Mouse (Mus musculus): ENCODE data around the gene Fam69a.
A peak's percentile ranks its signal among the peaks of the same experiment; 100 is the strongest.
"Not testable (repeated sequence)": the region's sequence is repeated elsewhere in the genome, so short reads cannot be mapped to it uniquely, and the experiment has no call there.

Gene Fam69a

DNA sequence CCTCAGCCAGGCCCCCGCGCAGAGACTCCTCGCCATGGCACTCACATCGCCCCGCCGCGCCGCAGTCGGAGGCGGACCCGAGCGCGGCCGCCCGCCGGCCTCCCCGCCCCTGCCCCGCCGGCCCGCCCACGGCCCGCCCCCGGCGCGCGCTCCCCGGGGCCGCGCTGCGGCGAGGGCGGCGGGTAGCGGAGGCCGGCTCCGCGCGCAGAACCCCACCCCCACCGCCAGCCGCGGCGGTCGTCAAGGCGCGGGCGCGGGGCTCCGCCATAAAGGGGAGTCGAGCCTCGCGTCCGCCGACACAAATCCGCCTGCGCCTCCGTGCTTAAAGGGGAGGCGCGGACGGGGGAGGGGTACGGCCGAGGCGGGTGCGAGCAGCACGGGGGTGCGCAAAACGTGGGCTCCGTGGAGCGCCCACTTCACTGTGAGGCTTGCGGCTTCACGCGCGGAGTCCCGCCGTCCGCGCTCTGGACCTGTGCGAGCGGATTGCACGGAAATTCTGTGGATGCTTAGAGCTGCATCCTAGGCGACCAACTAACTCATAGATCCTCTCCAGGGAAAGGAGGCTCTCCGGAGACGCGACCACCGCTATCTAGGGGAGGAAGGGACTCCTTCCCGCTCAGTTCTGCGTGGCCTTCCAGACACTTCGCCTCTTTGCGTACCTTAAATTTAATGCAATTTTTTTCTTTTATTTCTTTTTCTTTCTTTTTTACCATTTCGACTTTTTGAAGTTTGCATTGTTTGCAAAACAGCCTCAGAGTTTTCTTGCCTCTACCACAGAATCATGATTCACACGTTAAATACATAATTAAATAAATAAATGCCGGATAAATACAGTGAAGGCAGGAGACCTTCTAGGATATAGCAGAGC is at the start of gene Fam69a:
Fam69a (minus strand) TSS at position 119 of the 868 bp plus-strand sequence.
- peak; percentile 90 for DNase-seq (ENCODE audit: low read depth)

GRCm38 (mm10) chr5:108035523-108035922 is 48.6 kb upstream of the Fam69a start:
- DNase-seq (ENCODE audit: low read depth): no peak

GRCm38 (mm10) chr5:108034194-108034593 is 47.3 kb upstream of the Fam69a start:
- DNase-seq (ENCODE audit: low read depth): peak; percentile 81

GRCm38 (mm10) chr5:108031267-108031666 is 44.4 kb upstream of the Fam69a start:
- no peak for DNase-seq (ENCODE audit: low read depth)

GRCm38 (mm10) chr5:108029968-108030367 is 43.1 kb upstream of the Fam69a start:
- peak; percentile 63 for DNase-seq (ENCODE audit: low read depth)

DNA sequence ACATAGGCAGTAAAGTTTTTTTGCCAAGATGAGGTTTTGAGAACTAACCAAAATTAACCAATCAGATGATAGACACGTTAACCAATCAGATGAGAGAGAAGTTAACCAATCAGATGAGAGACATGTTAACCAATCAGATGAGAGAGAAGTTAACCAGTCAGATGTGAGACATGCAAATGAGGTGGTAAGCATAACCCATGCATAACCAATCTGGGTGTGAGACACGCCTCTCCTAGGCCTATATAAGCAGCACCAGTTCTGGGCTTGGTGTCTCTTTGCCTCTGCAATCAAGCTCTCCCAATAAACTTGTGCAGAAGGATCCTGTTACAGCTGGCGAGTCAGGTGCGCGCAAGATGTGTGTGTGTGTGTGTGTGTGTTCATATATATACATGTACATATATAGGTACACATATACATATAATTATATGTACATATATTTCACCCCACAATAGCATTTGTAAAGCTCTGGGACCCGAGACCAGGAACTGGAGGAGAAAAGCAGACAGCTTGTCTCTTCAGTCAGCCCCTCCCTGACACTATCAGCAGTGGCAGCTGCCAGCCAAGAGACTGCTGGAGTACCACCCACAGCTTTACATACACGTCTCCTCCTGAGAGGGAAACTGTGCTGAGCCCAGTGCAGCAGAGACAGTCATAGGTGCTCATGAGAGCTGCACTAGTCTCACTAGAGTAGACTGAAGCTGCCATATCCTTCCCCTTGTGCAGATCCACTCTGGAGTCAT is 42.1 kb upstream of the Fam69a start:
- not testable (repeated sequence) for DNase-seq (ENCODE audit: low read depth)

DNA sequence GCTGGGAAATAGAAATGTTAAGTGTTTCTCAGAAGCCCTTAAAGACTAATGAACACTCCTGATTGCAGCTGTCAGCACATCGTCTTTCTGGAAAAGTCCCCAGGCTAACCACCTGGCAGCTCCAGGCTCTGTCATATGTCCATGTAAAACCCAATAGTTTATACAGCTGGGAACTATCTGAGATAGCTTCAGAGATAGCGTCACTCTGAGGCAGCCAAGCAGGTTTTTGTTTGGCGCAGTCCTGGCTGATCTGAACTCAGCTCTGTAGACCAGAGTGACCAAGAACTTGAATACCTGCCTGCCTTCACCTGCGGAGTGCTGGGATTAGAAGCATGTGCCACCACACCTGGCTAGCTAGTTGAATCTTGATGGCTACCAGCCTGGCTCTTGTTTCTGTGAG is 41.3 kb upstream of the Fam69a start:
- DNase-seq (ENCODE audit: low read depth): no peak

GRCm38 (mm10) chr5:108021346-108021745 is 34.5 kb upstream of the Fam69a start:
- DNase-seq (ENCODE audit: low read depth): no peak

DNA sequence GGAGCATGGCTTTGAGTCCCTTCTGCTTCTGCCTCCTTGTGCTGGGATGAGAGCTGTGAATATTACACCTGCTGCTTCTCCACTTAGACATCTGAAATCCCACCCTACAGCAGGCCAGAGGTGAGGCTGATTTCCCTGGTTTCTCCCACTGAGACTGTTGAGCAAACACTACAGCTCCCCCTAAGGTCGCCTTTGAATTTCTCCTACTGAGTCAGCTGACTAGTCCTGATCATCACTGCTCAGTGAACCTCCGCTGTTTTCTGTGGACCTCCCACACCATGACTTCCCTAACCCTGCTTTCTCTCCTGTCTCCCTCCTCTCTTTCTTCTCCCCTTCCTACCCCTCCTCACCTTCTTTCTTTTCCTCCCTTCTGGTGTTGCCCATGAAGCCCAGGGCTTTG is 32.5 kb upstream of the Fam69a start:
- no peak for DNase-seq (ENCODE audit: low read depth)

- no peak for DNase-seq (ENCODE audit: low read depth)
These were observed 30.3 kb upstream of the Fam69a start for GRCm38 (mm10) chr5:108017232-108017631.

DNA sequence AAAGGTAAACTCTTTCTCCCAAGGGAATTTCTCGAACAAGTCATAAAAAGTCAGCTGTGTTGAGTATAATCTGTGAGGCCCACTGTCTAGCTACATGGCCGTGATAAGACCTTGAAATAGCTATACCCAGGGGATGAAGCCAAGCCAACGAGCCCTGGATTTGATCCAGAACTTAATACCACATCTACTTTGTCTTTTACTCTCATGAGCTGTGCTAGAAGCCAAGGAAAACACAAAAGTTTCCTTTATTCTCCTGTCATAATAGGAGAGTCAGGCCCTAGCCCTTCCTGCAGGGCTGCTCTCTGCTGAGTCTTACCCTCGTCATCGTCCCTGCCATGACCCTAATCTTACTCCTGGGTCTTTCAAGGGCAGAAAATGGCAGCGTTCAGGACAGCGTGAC is 28.5 kb upstream of the Fam69a start:
- no peak for DNase-seq (ENCODE audit: low read depth)

- DNase-seq (ENCODE audit: low read depth): no peak
These were observed 27.3 kb upstream of the Fam69a start for GRCm38 (mm10) chr5:108014173-108014572.

DNA sequence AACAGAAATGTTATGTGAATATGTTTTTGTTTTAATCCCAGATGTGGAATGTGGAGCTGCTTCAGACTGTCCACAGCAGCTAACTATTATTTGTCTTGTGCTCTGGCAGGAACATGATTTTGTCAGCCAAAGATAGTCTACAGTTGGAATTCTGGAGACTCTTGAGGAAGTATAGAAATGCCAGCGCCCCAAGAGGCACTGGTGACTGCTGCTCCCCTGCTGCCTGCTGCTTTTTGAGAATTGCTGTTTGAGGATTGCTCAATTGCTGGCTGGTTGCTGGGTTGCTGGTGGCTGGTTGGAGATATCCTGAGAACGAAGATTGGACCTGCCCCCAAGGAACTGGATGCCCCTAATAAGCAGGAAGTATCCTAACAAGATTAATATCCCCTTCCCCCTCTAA is 22.8 kb upstream of the Fam69a start:
- DNase-seq (ENCODE audit: low read depth): no peak

DNA sequence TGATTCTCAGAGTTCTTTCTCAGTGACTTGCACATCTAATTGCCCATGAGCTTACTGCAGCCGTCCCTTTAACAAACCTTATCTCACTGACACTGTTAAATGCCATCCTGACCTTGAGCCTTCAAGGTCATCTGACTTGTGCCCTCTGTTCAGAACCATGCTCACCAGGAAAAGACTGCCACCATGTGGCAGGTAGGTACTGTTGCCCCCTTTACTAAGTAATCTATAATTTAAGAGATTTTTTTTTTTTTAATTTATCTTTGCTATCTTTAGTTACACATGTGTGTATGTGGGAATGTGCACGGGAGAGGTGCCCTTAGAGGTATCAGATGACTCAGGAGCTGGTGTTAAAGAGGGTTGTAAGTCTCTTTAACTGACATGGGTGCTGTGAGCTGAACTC is 18.2 kb upstream of the Fam69a start:
- peak; percentile 70 for DNase-seq (ENCODE audit: low read depth)

DNA sequence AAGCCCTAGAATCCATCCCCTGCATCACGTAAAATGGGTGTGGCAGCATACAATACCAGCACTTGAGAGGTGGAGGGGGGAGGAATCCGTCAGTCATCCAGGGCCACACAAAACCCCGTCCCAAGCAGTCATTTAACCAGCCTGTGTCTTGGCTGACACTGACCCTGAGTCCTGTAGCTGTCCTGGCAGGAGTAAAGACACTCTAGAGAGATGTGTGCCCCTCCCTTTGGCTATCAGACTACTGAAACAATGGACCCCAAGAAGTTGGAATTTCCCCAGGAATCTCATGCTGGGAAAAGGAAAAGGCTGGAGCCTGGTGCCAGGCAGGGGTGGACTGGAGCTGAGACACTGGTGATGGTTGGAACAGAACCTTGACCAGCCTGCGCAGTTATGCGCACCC is 15.8 kb upstream of the Fam69a start:
- no peak for DNase-seq (ENCODE audit: low read depth)

DNA sequence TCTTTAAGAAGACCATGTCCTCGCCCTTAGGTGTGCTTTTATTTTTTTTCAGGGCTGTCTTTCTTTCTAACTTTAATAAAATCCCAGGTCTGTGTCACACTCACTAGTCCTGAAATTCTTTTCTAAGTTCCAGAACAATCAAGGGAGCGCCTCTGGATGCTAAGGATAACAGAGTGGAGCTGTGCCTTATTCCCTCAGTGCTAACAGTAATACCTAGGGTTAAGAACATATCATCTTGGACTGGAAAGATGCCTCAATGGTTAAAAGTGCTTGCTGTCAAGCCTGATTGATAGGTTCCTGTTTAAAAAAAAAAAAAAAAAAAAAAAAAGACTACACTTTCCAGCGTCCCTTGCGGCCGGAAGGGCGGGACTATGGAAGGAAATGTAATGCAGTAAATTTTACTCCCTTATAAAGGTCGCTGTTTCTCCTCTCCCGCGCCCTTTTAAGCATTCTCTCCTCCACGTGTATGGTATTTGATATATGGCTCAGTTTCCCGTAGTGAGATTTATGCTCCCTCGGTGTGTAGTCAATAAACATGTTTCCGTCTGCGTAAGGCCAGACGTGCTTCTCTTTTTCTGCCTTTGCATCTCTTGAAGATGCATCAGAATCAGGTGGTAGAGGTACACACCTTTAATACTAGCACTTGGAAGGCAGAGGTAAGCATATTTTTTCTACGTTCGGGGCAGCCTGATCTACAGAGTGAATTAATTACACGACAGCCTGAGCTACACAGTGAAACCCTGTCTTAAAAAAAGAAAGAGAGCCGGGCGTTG is 14.1 kb upstream of the Fam69a start:
- DNase-seq (ENCODE audit: low read depth): peak; percentile 84

DNA sequence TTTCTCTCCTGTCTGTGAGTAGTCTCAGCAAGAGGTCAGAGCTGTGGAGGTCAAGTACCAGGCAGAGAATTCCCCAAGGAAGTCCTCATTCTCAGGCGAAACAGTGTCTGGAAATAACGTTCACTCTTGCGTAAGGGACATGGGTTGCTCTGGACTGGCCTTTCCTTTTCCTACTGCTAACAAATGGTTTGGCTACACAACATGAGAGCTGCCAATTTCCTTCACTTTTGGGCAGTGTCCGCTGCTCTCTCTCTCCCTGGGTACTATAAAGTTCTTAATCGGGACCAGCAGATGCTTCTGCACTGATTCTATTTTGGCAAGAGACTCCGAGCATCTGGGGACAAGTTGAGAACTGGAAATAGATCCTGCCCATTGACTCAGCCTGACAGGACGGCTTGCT is 10.8 kb upstream of the Fam69a start:
- no peak for DNase-seq (ENCODE audit: low read depth)

- DNase-seq (ENCODE audit: low read depth): no peak
These were observed 9.1 kb upstream of the Fam69a start for GRCm38 (mm10) chr5:107995936-107996335.

- peak; percentile 78 for DNase-seq (ENCODE audit: low read depth)
These were observed 958 bp upstream of the Fam69a start for GRCm38 (mm10) chr5:107987835-107988251.

- DNase-seq (ENCODE audit: low read depth): peak; percentile 90
These were observed 474 bp downstream of the Fam69a start for GRCm38 (mm10) chr5:107986255-107986966.

DNA sequence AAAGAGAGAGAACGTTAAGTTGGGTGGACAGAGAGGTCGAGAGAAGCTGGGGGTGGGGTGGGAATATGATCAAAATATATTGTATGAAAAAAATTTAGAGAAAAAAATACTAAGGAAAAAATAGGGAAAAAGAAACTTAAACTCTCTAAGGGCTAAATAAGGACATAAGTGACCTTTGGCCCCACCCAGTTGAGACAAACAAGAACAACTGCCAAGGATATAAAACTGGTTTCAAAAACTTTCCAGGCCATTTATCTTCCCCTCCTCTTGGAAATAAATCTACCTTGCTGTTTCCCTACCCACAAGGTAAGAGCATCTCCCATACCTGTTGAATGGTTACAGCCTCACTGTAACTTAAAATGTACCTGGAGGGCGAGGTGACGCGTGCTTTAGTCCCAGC is 2.9 kb downstream of the Fam69a start:
- no peak for DNase-seq (ENCODE audit: low read depth)

GRCm38 (mm10) chr5:107982016-107982415 is 4.9 kb downstream of the Fam69a start:
- no peak for DNase-seq (ENCODE audit: low read depth)

All from induced T-regulatory cell, adult 2 months (primary cell).